Mouse (Mus musculus) bone marrow, adult 2 months (tissue): ENCODE results near the gene Olfr44.

Experiments
- CTCF ChIP-seq: fragments of 200-500 bp; IDR thresholded peaks from 2 replicates; pipeline ENCODE4 v1.5.1; 2011; ENCODE audit warnings: low read length, control low read depth; ENCODE audit not compliant: control insufficient read depth, insufficient read depth
- POLR2A ChIP-seq: fragments of 200-500 bp; IDR thresholded peaks from 2 replicates; pipeline ENCODE4 v1.6.1; 2011; ENCODE audit warnings: low read depth, mild to moderate bottlenecking, control low read depth, low read length, borderline replicate concordance; ENCODE audit not compliant: control insufficient read depth

DNA sequence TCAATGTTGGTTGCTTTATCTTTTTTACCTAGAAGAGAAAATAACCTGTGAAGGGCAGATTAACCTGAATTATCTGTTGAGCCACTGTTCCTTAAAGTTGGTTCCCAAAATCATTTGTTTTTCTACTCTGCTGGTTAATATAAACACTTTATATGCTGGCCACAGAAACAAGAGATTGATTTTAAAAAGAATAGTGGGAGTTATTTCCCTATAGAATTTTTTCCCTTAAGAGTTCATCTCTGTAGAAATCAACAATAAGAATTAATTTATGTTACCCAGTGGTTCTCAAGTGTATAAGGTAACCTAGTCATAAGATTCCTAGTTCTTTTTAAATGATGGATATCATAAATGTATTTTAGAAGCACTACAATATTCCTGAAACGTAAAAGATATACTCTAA is 22.0 kb downstream of the Olfr44 start, which contains the start of gene Olfr955:
- TF ChIP-seq POLR2A (no peak), CTCF (no peak)
